Mouse (Mus musculus) intestine, postnatal 0 days (tissue): ENCODE measurements around the gene Trabd2b. TPM values are rescaled to one million over a fixed set of nuclear protein-coding genes. Genes with fewer than 3 reads are reported as not detected.
A peak's percentile ranks its signal among the peaks of the same experiment; 100 is the strongest.

ENCODE experiments used
- ATAC-seq: fragments of 200-750 bp; cut with Nextera tagmentation; 2 replicates; pipeline ENCODE4 v1.8.0; 2017; ENCODE audit warnings: mild to moderate bottlenecking, moderate TSS enrichment, moderate library complexity
- H3K27ac ChIP-seq: fragments of 300-500 bp; sonication (generic); 2 replicates; pipeline ENCODE4 v1.5.1; 2014; ENCODE audit warnings: mild to moderate bottlenecking, low read depth, low read length, moderate library complexity
- H3K27me3 ChIP-seq: fragments of 300-500 bp; sonication (generic); replicated peaks from 2 replicates; pipeline ENCODE4 v1.6.1; 2014; ENCODE audit warnings: low read length, mixed read lengths; ENCODE audit not compliant: control insufficient read depth, insufficient read depth
- H3K36me3 ChIP-seq: fragments of 300-500 bp; sonication (generic); 2 replicates; pipeline ENCODE4 v1.6.1; 2014; ENCODE audit warnings: mild to moderate bottlenecking, moderate library complexity; ENCODE audit not compliant: control insufficient read depth, insufficient read depth
- H3K4me1 ChIP-seq: fragments of 300-500 bp; sonication (generic); replicated peaks from 2 replicates; pipeline ENCODE4 v1.6.1; 2014; ENCODE audit warnings: antibody characterized with exemption, low read length, mixed read lengths; ENCODE audit not compliant: control insufficient read depth, insufficient read depth
- H3K4me2 ChIP-seq: fragments of 300-500 bp; sonication (generic); replicated peaks from 2 replicates; pipeline ENCODE4 v1.6.1; 2014; ENCODE audit warnings: low read depth, mild to moderate bottlenecking, moderate library complexity
- H3K4me3 ChIP-seq: fragments of 300-500 bp; sonication (generic); 2 replicates; pipeline ENCODE4 v1.5.1; 2014; ENCODE audit warnings: low read depth, low read length
- H3K9ac ChIP-seq: fragments of 300-500 bp; sonication (generic); 2 replicates; pipeline ENCODE4 v1.6.1; 2014; ENCODE audit warnings: mild to moderate bottlenecking, low read depth, low read length
- H3K9me3 ChIP-seq: fragments of 300-500 bp; sonication (generic); 2 replicates; pipeline ENCODE4 v1.6.1; 2016; ENCODE audit warnings: mixed run types; ENCODE audit not compliant: control insufficient read depth
- CTCF ChIP-seq: sonication (generic); IDR thresholded peaks from 2 replicates; pipeline ENCODE4 v1.5.1; 2016; ENCODE audit warnings: low read depth, mild to moderate bottlenecking, control low read depth, antibody characterized with exemption, moderate library complexity
- WGBS: fragments of 180-500 bp; shearing (Covaris S2); extraction: QIAGEN DNeasy Blood & Tissue Kit; methylation state at CpG from one replicate; pipeline ENCODE4 v1.1.7; 2014; 5-methylcytosine and 5-hydroxymethylcytosine counted together
- polyA plus RNA-seq: library from polyadenylated mRNA; unstranded; fragments of >200 nt; fragmentation: Nextera tagmentation; extraction: Ambion mirVana; gene quantifications from 2 replicates; pipeline ENCODE4 v1.2.1, GENCODE M21; 2015

Gene Trabd2b
- polyA plus RNA-seq, 1 experiment from 2014 or later: 0.20 TPM

- Histone ChIP-seq H3K9me3 (no peaks in the 10 kb centered on the region), H3K27me3 (no peaks in the 10 kb centered on the region), H3K4me1 (no peaks in the 10 kb centered on the region), H3K4me3 (no peak overlapping the region), H3K27ac (no peak overlapping the region), H3K9ac (no peak overlapping the region), H3K4me2 (no peak overlapping the region), H3K36me3 (no peaks in the 10 kb centered on the region)
- WGBS: 46% methylated on average over 5 of the region's 5 CpGs
- ATAC-seq: no peak
- TF ChIP-seq CTCF: no peak
Measured at GRCm38 (mm10) chr4:114515330-114515771, 108.8 kb downstream of the Trabd2b start.

DNA sequence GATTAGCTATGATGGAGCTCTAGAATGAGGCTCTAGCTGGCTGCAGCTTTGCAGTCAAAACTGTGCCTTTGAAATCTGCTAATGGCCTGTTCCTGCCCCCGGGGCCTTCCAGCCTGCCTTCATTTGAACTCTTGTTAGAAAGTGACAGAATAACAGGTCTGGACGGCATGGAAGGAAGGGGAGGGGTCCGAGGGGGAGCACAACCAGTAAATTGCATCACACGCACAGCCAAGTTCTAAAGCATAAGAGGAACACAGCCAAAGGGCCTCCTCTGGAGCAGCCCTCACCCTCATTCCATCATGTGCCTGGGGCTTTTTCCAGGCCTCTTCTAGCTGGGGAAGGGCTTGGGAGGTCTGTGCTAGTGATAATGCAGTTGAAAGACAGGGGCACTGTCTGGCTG is 110.1 kb downstream of the Trabd2b start:
- no peaks in the 10 kb centered on the region for H3K36me3 ChIP-seq
- ATAC-seq: no peak
- H3K9me3 ChIP-seq: no peaks in the 10 kb centered on the region
- 62% methylated on average over 4 of the region's 4 CpGs for WGBS
- TF ChIP-seq CTCF: 0 out of 2 replicates have a peak, but pooled peaks have one; percentile 6
- no peaks in the 10 kb centered on the region for H3K27me3 ChIP-seq
- no peak overlapping the region for H3K4me2 ChIP-seq
- H3K9ac ChIP-seq: no peak overlapping the region
- no peak overlapping the region for H3K27ac ChIP-seq
- no peaks in the 10 kb centered on the region for H3K4me1 ChIP-seq
- H3K4me3 ChIP-seq: no peak overlapping the region

DNA sequence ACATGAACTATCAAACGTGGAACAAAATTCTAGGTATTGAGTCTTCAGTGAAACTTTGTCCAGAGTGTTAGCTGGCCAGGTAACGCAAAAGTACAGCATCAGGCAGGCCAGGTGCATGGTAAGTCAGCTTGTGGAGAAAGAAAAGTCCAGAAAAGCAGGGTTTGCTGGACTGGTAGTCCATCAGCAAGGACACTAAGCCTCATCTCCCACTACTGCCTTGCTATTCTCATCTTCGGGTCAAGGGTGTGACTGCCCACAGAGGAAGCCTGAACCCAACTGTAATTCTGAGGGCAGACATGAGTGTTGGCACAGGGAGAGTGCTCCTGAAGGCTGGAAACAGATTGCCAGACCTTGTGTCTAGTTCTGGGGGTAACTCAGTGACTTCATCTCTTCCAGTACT is 111.5 kb downstream of the Trabd2b start:
- Histone ChIP-seq H3K27me3 (no peaks in the 10 kb centered on the region), H3K9ac (no peak overlapping the region), H3K4me1 (no peaks in the 10 kb centered on the region), H3K4me2 (no peak overlapping the region), H3K36me3 (no peaks in the 10 kb centered on the region), H3K4me3 (no peak overlapping the region), H3K9me3 (no peaks in the 10 kb centered on the region), H3K27ac (no peak overlapping the region)
- WGBS: 83% methylated on average over 3 of the region's 3 CpGs
- no peak for ATAC-seq
- TF ChIP-seq CTCF: no peak

GRCm38 (mm10) chr4:114518571-114518970 is 112.0 kb downstream of the Trabd2b start:
- TF ChIP-seq CTCF: no peak
- H3K27ac ChIP-seq: no peak overlapping the region
- no peak overlapping the region for H3K4me2 ChIP-seq
- H3K9ac ChIP-seq: no peak overlapping the region
- no peaks in the 10 kb centered on the region for H3K4me1 ChIP-seq
- ATAC-seq: no peak
- no peak overlapping the region for H3K4me3 ChIP-seq
- H3K27me3 ChIP-seq: no peaks in the 10 kb centered on the region
- no peaks in the 10 kb centered on the region for H3K36me3 ChIP-seq
- 97% methylated on average over 1 of the region's 1 CpGs for WGBS
- no peaks in the 10 kb centered on the region for H3K9me3 ChIP-seq

DNA sequence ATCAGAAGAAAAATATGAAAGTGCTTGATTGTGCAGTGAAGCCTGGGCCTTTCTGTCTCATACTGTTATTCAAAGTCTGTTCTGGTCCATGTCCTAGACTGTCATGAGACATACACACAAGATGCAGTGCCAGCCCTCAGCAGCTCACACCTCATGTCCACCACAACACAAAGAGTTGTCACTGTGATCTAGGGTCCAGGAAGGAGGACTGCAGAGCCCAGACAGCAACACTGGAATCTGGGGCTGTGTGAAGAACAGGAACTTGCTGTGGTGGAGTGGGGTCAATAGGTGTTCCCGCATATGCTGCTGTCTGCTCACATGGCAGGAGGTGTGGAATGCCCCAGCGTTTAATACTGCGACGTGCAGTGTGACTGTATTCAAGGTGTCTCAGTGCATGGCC is 112.8 kb downstream of the Trabd2b start:
- H3K27me3 ChIP-seq: no peaks in the 10 kb centered on the region
- no peak overlapping the region for H3K4me2 ChIP-seq
- H3K4me1 ChIP-seq: no peaks in the 10 kb centered on the region
- WGBS: 72% methylated on average over 4 of the region's 4 CpGs
- H3K36me3 ChIP-seq: no peaks in the 10 kb centered on the region
- no peak for ATAC-seq
- H3K9ac ChIP-seq: no peak overlapping the region
- no peak for TF ChIP-seq CTCF
- no peak overlapping the region for H3K4me3 ChIP-seq
- H3K27ac ChIP-seq: no peak overlapping the region
- no peaks in the 10 kb centered on the region for H3K9me3 ChIP-seq

- Histone ChIP-seq H3K4me3 (no peak overlapping the region), H3K27ac (no peak overlapping the region), H3K27me3 (no peaks in the 10 kb centered on the region), H3K36me3 (no peaks in the 10 kb centered on the region), H3K9me3 (no peaks in the 10 kb centered on the region), H3K9ac (no peak overlapping the region), H3K4me2 (no peak overlapping the region), H3K4me1 (no peaks in the 10 kb centered on the region)
- no peak for TF ChIP-seq CTCF
- WGBS: 83% methylated on average over 3 of the region's 3 CpGs
- ATAC-seq: no peak
Measured at GRCm38 (mm10) chr4:114519966-114520365, 113.4 kb downstream of the Trabd2b start.
